Mouse (Mus musculus) cerebellum, postnatal 10 days (tissue): ENCODE results near the gene Pear1.

Experiments used
- DNase-seq, 2 experiments: peaks; one replicate each; pipeline ENCODE4 v3.0.0; 2021; ENCODE audit warnings: mixed read lengths in 2 of 2

Gene Pear1

DNA sequence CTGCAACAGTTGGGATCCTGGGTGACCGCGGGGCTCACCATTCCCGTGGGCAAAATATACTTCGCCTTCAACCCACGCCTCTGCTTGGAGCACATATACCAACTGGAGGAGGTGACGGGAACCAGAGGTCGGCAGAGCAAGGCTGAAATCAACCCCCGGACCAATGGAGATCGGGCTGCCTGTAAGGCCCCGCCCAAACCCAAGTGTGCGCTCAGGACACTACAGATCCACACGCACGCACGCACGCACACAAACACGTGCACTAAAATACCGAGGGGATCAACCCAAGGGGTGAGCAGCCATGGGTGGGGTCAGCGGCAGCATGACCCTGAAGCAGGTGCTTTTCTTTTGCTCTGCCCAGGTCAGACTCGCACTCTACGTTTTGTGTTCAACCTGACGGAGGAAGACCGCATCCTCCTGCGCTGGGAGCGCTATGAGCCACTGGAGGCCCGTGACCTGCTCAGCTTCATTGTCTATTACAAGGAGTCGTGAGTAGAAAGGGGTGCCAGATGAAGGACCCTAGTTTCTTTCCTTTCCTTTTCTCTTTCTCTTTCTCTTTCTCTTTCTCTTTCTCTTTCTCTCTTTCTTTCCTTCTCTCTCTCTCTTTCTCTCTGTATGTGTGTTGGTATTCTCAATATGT, 19.9 kb downstream of the Pear1 start:
- DNase-seq: no peak

DNA sequence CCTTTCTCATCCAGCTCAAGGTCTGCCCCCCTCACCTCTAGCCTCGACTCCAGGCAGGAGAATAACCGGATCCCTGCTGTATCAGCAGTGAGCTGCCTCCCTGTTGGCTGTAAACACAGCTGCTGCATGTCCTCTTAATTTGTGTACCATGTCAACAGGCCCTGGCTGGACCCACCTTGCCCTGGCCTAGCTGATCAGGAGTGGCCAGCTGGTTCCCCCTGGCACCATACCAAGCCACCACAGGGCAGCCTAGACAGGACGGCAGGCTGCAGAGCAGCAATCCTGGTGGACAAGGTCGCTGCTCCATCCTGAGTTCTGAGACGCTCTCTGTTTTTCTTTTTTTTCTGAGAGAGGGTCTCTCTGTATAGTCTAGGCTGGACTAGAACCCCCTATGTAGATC, 22.4 kb downstream of the Pear1 start:
- peak; percentile 82 to 86 for DNase-seq

DNA sequence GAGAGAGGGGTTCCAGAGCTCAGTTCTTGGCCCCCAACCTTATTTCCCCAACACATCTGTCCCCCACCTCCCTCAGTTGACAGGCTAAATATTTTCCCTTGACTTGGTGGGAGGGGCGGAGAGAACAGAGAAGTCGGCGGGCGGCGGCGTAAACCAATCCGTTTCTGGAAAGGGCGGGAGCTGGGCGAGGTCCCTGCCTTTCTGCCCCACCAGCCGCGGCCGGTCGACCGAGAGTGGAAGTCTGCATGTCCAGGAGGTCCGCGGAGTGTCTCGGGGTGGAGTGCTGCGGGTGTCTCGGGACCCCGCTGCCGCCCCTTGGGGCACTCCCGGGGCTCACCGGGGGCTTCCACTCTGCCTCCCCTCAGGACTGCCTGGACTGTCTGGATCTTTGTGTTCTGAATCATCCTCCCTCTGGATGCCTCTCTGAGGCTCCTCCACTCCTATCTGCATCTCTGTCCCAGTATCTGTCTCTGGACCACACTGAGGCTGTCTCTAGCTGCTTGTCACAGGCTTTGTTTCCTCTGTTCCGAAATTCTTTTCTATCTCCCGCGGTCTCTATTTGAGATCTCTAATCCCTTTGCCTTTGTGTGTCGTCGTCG, 27.3 kb downstream of the Pear1 start, which contains the start of gene Insrr:
Gene Insrr (plus strand): TSS at position 216 of the 599 bp plus-strand sequence.
- no peak for DNase-seq

DNA sequence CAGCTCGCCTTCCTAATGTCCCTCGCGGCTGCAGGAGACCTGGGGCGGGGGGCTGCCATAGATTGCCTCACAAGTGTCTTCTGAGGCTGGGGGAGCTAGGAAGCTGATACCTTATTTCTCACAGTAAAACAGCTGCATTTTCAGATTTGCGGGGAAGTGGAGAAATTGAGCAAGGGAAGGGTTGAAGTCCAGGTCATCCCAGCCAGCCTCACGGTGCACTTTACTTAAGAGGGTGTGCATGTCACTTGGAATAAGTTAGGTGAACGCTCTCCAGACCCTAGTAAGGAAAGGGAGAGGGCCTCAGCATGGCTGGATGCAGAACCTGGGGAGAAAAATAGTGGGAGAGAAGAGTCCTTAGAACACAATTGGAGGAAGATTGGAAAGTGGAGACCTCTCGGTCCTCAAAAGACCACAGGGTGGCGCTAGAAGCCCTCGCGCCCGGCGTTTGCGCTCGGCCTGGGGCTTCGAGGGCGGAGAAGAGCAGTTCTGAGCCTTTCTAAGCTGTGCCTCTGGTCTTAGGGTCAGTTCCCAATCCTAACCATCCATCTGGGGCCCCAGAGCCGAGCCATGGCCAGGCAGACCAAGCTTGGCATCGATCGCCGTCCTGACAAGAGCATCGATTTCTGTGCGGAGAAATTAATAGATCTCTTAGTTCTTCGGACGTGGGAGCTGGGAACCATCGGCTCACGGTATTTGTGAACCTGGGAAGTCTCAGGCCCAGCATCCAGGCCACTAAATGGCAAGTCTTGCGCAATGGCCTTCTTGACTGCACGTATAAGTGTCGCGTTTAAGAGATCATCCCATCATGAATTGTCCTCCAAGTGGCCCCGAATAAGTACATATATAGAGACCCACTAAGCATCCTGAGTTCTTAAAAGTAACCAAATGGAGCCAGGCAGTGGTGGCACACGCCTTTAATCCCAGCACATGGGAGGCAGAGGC, 28.5 kb downstream of the Pear1 start:
- DNase-seq: peak; percentile 83 to 87

DNA sequence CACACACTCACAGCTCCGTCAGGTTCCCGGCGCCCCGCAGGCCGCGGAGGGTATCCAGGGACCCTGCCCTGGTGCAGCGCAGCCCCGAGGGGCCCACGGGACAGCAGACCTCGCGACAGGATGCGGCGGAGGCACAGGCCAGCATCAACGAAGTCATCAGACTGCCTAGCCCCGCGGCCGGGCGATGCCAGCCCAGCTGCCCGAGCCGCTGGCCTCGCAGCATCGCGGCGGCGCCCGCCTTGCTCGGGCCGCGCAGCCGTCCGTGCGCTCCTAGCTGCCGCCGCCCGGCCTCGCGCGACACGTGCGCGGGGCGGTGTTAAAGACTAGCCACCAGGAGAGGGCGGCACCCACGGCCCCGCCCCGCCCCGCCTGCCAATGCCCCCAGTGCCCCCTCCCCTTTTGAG, 29.2 kb downstream of the Pear1 start, which contains the start of gene Ntrk1:
Gene Ntrk1 (minus strand): TSS at position 241 of the 404 bp plus-strand sequence.
- DNase-seq: peak; percentile 38 to 42

DNA sequence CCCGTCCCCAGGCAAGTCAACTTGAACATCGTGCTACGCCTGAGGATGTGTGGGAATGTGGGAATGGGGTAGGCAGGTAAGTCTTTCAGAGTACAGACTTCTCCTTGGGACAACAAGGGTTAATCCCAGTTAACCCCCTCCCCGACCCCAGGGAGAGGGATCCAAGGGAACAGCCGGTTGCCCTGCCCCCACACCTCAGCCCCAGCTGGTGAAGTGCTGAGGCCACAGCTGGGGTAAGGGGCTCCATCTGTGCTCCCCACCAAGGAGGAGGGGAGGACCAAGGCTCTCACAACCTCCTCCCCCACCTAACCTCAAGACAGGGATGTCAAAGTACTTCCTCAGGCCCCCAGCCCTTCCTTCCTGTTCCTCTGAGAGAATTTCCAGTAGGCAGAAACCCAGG, 34.3 kb downstream of the Pear1 start:
- DNase-seq: peak; percentile 66 to 75

DNA sequence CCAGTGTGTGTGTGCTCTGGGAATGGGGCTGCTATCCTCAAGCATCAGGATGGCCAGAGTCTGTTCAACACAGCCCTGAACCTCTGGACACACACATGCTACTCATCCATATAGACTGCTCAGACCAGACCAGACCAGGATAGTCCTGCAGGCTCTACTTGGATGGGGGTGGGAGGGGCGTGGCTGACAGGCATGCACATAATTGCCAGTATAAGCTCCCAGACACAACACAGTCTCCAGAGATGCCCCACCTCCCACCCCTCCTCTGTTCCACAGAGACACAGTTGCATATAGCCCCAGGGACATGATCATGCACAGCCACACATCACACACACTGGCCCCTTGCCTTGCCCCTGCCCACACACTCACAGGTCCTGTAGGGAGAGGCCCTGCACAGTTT, 34.9 kb downstream of the Pear1 start:
- no peak for DNase-seq

DNA sequence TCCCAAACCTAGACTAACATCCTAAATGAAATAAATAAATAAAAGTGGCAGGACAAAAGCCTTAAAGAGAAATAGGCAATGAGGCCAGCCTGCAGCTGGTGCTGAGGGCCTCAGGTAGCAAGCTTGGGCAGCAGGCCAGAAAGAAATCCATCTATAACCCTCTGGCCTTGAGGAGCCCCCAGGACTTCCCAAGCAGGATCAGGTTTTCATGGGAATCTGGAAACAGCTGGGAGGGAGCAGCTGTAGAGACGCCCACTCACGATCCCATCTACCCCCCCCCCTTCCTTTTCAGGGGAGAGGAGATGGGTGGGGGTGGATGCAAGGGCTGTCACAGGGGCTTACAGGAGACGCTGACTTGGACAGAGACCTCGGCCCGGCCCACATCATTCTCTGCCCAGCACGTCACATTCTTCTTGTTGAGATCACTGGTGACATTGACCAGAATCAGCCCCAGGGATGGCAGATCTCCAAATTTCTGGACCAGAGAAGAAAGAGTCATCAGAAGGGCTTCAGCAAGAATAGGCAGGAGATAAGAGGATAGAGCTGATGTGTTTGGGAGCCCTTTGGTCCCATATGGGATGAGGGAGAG, 38.4 kb downstream of the Pear1 start:
- DNase-seq: peak; percentile 30 to 41

DNA sequence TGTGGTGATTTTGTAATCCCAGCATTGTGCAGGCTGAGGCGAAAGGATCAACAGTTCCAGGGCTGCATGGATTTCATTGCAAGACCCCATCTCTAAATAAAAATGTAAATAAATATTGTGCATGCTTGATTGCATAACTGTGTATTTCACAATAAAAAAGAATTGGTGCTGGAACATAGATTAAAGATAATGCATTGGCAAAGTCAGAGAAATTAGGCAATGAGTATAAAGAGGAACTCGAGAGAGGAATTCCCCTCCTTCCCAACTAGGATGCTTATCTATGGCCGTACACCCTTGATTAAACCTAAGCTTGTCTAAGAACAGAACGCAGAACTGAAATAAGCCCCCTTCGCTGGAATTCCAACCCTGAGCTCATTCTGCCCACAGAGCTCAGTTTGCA, 39.0 kb downstream of the Pear1 start:
- no peak for DNase-seq

DNA sequence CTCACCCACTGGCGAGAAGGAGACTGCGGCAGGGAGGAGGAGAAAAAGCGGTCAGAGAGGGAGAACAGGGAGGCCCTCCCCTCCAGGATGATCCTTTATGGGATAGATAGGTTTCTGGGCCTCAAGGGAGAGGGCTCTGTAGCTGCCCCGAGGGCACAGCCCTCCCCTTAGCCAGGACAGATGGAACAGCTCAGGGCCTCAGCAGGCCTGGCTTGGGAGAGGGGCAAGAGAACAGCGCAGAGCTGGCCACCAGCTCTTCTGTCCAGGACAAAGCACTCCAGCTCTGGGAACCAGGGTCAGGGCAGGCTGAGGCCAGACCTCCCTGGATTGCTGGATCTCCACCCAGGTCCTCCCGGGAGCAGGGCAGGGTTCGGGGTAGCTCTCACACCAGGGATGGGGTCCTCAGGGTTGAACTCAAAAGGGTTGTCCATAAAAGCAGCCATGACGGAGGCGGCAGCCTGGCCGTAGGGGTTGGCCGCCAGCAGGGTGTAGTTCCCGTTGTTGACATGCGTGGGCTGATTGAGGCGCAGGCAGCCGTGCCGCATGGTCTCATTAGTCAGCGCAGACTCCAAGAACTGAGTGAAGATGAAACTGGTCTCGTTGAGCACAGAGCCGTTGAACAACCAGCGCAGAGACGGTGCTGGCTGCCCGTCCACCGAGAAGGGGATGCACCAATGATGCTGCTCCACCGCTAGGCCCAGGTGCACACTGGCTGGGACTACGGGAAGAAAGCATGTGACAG, 40.7 kb downstream of the Pear1 start:
- DNase-seq: no peak

DNA sequence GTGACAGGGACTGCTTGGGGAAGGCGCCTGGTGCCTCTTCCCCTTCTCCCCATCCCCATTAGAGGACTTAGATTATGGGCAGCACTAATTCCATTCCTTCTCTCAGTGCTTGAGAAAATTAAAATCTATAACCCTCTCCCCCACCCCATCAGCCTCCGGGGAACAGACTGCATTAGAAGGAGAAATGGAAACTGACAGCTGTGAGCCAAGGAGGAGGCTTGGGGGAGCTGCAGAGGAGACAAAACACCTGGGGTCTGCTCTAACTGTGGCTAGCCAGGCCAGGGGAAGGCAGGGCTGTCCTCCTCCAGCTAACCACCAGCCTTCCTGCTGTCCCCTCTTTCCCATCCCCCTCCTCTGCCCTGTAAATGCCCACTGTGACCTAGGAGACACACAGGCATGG, 45.0 kb downstream of the Pear1 start:
- no peak for DNase-seq

DNA sequence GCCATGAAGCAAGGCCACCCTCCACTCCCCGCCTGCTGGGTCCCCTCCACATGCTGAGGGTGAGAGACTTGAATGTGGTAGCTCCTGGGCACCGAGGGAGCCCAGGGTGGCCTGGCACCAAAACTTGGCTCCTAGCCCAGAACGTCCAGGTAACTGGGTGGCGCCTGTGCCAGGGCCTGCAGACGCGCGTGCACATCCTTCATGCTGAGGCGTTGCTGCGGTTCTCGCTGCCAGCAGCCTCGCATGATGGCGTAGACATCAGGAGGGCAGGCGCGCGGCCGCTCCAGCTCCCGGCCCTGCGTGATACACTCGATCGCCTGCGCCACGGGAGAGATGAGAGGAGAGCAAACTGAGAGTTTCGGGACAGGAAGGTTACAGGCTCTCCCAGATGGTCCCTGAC, 45.8 kb downstream of the Pear1 start:
- peak; percentile 52 to 53 for DNase-seq

DNA sequence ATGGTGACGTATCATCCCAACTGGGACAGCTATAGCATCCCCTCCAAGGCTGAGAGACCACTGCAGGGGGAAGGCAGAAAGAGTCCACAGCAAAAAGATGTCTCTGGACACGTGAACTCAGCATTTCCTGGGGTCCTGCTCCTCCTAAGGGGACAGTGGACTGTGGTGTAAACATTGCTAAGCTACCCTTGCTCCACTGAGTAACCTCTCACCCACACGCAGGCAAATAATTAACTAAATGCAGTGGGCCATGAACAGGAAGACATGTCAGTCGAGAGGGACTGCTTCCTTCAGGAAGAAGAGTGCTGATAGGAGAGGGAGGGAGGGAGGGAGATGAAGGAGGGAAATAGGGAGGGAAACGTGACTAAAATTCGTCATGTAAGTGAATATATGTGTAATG, 53.0 kb downstream of the Pear1 start:
- no peak for DNase-seq

DNA sequence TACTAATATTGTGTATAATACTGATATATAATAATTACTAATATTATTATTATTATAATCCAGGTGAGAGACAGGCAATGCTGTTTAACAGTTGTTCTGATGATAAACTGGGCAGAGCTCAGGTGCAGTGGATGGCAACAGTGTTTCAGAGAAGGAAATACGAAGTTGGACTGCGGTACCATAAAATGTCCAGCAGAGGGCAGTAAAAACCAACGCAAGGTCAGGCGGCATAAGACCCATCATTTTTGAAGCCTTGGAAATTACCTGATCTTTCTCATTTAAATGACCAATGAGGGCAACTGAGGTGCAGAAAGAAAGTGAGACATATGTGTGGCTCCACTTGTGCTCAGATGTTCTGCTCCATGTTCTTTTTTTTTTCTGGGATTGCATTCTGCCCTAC, 53.8 kb downstream of the Pear1 start:
- peak; percentile 73 to 86 for DNase-seq

DNA sequence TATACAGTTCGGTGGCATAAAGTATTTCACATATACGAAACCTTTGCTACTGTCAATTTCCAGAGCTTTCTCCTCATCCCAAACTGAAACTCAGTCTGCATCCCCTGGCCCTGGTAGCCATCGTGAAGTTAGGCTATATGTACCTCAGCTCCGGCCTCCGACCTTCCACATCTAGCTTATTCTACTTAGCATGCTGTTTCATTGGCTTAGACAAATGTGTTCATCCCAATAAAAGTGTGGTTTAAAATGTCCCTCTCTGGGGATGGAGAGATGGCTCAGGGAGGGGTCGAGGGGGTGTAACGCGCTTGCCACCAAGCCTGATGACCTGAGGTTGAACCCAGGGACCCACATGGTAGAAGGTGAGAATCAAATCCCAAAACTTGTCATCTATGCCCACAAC, 54.6 kb downstream of the Pear1 start:
- DNase-seq: no peak

DNA sequence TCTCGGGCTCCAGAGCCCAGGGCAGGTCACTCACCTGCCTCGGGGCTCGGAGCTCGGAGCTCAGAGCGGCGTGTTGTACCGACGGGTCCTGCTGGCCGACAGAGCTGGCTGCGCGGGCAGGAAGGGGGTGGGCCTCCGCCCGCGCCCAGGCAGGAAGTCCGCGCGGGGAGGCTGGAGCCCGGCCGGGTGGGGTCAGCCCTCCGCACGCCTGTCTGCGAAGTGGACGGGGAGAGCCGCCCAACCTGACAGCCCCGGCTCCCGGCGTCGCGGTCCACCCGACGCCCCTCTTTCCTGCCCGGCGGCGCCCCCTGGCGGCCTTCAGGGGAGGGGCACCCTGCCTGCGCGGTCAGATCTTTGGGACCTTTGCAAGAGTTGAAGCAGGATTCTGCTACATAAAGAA, 55.3 kb downstream of the Pear1 start:
- peak; percentile 73 to 79 for DNase-seq

DNA sequence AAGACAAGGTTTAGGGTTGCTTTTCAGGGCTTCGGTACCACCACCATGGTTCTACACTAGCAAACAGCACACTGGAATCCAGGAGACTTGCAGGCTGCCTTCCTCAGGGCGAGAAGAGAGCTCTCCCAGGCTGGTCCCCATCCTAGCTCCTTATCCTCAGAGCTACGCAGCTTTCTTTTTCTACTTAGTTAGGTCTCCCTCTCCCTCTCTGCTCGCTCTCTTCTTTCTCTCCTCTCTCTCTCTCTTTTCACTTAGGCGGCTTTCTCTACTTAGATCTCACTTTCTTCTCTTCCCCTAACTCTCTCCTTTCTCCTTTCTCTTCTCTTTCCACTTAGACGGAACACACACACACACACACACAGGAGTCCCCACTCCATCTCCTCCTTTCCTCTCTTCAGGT, 55.7 kb downstream of the Pear1 start:
- no peak for DNase-seq

DNA sequence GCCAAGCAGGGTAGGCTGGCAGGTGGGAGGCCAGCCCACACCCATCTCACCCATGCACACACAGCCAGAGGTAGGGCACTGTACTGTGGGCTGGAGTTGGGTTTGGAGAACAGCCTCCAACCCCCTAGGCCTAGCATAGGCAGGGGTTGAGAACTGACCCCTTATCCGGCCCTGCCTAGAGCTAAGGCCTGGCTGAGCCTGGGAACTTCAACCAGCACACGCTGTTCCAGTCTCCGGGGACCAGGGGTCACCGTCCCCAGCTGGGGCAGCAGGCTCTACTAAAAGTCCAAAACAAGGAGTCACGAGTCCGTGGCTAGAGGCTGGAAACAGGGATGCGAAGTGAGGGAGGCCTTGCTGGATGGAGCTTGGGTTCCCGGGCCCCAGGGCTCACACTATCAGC, 56.3 kb downstream of the Pear1 start:
- no peak for DNase-seq

DNA sequence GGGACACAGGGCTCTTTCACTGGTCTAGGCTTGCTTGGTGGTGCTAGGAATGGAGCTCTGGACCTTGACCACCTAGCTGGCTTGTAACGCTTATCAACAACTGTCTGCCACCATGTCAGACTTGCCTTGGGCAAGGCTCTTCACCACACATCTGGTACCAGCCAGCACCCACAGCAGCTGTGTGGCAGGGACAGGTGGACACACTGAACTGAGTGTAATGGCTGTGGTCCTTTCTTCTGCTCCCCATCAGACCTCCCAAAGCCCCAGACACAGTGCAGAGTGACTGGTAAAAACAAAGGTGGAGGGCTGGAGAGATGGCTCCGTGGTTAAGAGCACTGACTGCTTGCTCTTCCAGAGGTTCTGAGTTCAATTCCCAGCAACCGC, 57.8 kb downstream of the Pear1 start:
- DNase-seq: no peak

DNA sequence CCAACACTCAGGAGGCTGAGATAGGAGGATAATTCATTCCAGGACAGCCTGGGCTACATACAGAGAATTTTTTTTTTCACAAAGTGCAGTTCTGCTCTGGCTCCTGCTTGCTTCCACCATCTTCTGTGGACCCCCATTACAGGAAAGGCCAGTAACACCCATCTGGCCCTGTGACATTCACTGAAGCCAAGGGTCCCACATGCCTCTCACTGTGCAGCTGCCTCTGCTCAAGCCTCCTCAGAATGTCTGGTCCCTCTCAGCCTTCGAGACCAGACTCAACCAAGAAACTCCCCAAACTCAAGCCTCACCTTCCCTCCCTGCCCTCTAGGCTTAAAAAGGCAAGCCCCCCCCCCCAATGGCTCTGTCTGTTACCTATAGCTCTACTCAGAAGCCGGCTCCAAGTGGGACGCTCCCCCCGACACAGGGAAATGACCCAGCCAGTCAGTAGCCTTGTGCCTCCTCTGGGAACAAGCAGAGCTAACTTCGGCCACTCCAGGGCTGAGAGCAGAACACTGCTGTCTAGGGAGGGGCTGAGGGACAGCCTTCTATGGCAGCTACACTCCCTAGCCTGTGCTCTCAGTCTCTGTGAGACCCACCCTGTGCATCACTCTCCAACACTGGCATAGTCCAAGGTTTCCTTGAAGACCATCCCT, 58.3 kb downstream of the Pear1 start:
- no peak for DNase-seq

DNA sequence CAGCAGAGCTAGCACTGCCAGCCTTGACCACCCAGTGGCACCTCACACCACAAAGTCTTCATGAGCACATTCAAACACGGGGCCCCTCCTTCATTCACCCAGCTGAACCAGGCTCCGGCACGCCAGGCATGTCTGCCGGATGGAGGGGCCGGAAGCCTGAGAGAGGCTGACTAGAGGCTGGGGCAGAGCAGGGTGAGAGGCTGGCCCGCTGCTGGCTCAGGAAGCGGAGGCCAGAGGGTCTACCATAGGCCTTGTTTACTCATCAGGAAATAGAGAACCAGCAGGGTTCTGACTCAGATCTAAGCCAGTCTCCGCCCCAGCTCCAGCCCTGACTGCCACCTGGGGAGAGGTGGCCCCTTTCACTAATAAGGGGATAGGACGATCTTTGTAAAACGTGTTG, 59.0 kb downstream of the Pear1 start:
- no peak for DNase-seq

DNA sequence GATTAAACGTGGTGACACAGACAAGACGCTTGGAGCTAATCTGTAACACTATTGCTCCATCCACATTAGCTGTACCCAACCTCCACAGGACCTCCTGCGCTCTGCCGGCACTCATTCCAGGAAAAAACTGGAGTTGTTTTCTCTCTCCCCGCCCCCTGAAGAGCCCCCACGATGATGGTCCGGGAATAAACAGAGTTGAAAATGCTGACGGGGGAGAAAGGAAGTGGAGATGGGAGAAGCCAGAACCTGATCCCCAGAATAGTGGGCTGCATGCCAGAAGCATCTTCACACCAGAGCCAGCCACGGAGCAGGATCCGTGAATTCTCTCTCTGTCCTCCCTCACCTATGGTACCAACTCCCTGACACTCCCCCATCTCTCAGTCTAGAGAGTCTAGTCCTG, 59.6 kb downstream of the Pear1 start:
- DNase-seq: peak; percentile 43 to 45
